17 mouse cellular contexts compared by ENCODE assay signal in the genomic region with DNA sequence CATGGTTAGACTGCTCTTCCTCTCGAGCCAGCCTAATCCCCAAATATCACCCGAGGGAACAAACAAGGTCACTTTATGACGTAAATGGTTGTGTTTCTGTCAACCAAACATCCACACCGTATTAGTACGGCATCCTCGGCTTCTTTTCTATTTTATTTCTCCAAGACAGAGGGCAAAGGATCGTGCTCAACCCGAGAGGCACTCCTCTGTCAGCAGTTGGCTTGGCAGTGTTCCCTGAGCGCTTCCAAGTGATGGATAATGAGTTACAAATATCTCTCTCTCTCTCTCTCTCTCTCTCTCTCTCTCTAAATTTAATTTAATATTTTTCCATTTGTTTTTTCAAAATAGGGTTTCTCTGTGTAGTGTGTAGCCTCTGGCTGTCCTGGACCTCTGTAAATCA. TPM values are rescaled to one million over a fixed set of nuclear protein-coding genes. Genes with fewer than 3 reads are reported as not detected.
DNase-seq lines count a peak whose midpoint lies in the region; ATAC-seq lines count a peak whose summit lies in the region.
"Had no signal": no experiment of that assay in that cellular context is flagged by ENCODE, and none has a peak within 500 bp of the region (broad histone marks: within the 10 kb centered on the region; RNA-seq: fewer than 3 reads in every experiment).

No protein-coding gene starts in this region.

- H3K4me3 ChIP-seq in embryonic facial prominence, embryonic 14.5 days (ENCODE audit: low read depth, low read length), result no peak overlapping the region
- H3K4me3 ChIP-seq in embryonic facial prominence, embryonic 10.5 days, result no peak overlapping the region
- H3K4me3 ChIP-seq in lung, embryonic 15.5 days, result no peak overlapping the region
- H3K4me3 ChIP-seq: forebrain, embryonic 12.5 days; hindbrain, embryonic 12.5 days; limb, embryonic 12.5 days; liver, embryonic 13.5 days; midbrain, embryonic 12.5 days had no signal

- H3K9ac ChIP-seq in embryonic facial prominence, embryonic 14.5 days (ENCODE audit: low read depth, low read length), result no peak overlapping the region
- H3K9ac ChIP-seq in lung, embryonic 15.5 days, result no peak overlapping the region
- H3K9ac ChIP-seq: forebrain, embryonic 12.5 days; hindbrain, embryonic 12.5 days; limb, embryonic 12.5 days; liver, embryonic 13.5 days; midbrain, embryonic 12.5 days had no signal

- ATAC-seq in embryonic facial prominence, embryonic 14.5 days (ENCODE audit: low read depth), result no peak
- ATAC-seq in lung, embryonic 15.5 days (ENCODE audit: borderline replicate concordance, extremely low read depth, low FRiP score, low TSS enrichment), result no peak; the same call in 1 of the 2 replicates

- H3K4me1 ChIP-seq in embryonic facial prominence, embryonic 14.5 days (ENCODE audit: control insufficient read depth, insufficient read depth, low read length), result no peaks in the 10 kb centered on the region
- H3K4me1 ChIP-seq in embryonic facial prominence, embryonic 10.5 days, result peaks cover 21% of the 10 kb centered on the region
- H3K4me1 ChIP-seq in lung, embryonic 15.5 days, result peaks cover 13% of the 10 kb centered on the region; the same call in 1 of the 2 replicates

- DNase-seq in embryonic facial prominence, embryonic 14.5 days (ENCODE audit: low spot score), result peak; percentile 12
- DNase-seq in embryonic facial prominence, embryonic 10.5 days (ENCODE audit: low spot score), result no peak
- DNase-seq in lung, postnatal 25 days (ENCODE audit: low spot score), result no peak
- peak; percentile 63 for DNase-seq in kidney, postnatal 10 days
- peak; percentile 23 for DNase-seq in lung, postnatal 14 days
- DNase-seq in right cerebral cortex, postnatal 14 days, result no peak
- no peak for DNase-seq in thymus, postnatal 10 days (ENCODE audit: low spot score in 2 of 2)
- DNase-seq: adrenal gland, adult 2 months; B cell, adult 2 months; cerebellum, adult 11-12 months; liver, embryonic 13.5 days had no signal

- no peaks in the 10 kb centered on the region for H3K27me3 ChIP-seq in embryonic facial prominence, embryonic 14.5 days (replicated peaks; ENCODE audit: control insufficient read depth, insufficient read depth, low read length)
- no peaks in the 10 kb centered on the region for H3K27me3 ChIP-seq in embryonic facial prominence, embryonic 10.5 days (replicated peaks; ENCODE audit: low read depth, poor library complexity, severe bottlenecking)
- H3K27me3 ChIP-seq in lung, embryonic 15.5 days, result no peaks in the 10 kb centered on the region
- H3K27me3 ChIP-seq: forebrain, embryonic 12.5 days; hindbrain, embryonic 12.5 days; limb, embryonic 12.5 days; liver, embryonic 13.5 days; midbrain, embryonic 12.5 days had no signal

- WGBS in embryonic facial prominence, embryonic 14.5 days, result 63% methylated on average over 9 of the region's 9 CpGs
- 82% methylated on average over 9 of the region's 9 CpGs for WGBS in embryonic facial prominence, embryonic 10.5 days
- 44% methylated on average over 9 of the region's 9 CpGs for WGBS in lung, embryonic 15.5 days

- H3K9me3 ChIP-seq in embryonic facial prominence, embryonic 14.5 days (ENCODE audit: control insufficient read depth, low read length), result no peaks in the 10 kb centered on the region
- H3K9me3 ChIP-seq in embryonic facial prominence, embryonic 10.5 days, result no peaks in the 10 kb centered on the region
- H3K9me3 ChIP-seq in lung, embryonic 15.5 days, result no peaks in the 10 kb centered on the region
- H3K9me3 ChIP-seq: forebrain, embryonic 12.5 days; hindbrain, embryonic 12.5 days; limb, embryonic 12.5 days; liver, embryonic 13.5 days; midbrain, embryonic 12.5 days had no signal

- H3K4me2 ChIP-seq in embryonic facial prominence, embryonic 14.5 days (ENCODE audit: low read depth, low read length), result no peak overlapping the region
- H3K4me2 ChIP-seq in lung, embryonic 15.5 days, result peak overlapping the region; percentile 20; the same call in 1 of the 2 replicates
- H3K4me2 ChIP-seq: forebrain, embryonic 12.5 days; heart, embryonic 11.5 days; hindbrain, embryonic 12.5 days; limb, embryonic 12.5 days; liver, embryonic 13.5 days; midbrain, embryonic 12.5 days had no signal

- no peaks in the 10 kb centered on the region for H3K36me3 ChIP-seq in embryonic facial prominence, embryonic 14.5 days (ENCODE audit: control insufficient read depth, insufficient read depth, low read length)
- no peaks in the 10 kb centered on the region for H3K36me3 ChIP-seq in embryonic facial prominence, embryonic 10.5 days (replicated peaks)
- no peaks in the 10 kb centered on the region for H3K36me3 ChIP-seq in lung, embryonic 15.5 days
- H3K36me3 ChIP-seq: forebrain, embryonic 12.5 days; hindbrain, embryonic 12.5 days; limb, embryonic 12.5 days; liver, embryonic 13.5 days; midbrain, embryonic 12.5 days had no signal

- no peak overlapping the region for H3K27ac ChIP-seq in embryonic facial prominence, embryonic 14.5 days (replicated peaks; ENCODE audit: low read depth, low read length)
- no peak overlapping the region for H3K27ac ChIP-seq in embryonic facial prominence, embryonic 10.5 days (replicated peaks)
- H3K27ac ChIP-seq in lung, embryonic 15.5 days, result 0 out of 2 replicates have a peak overlapping the region, but pooled peaks have one; percentile 15
- H3K27ac ChIP-seq: forebrain, embryonic 12.5 days; hindbrain, embryonic 12.5 days; limb, embryonic 12.5 days; liver, embryonic 13.5 days; midbrain, embryonic 12.5 days had no signal

RNA-seq across cellular contexts. Expression of gene Sirt5, which starts 2.9 kb away (rescaled TPM):
- polyA plus RNA-seq in embryonic facial prominence, embryonic 14.5 days (2014; fragmentation: Nextera tagmentation; extraction: Ambion mirVana), result 14.8 and 18.2 TPM in 2 replicates
- 31.4 and 32.1 TPM in 2 replicates for polyA plus RNA-seq in embryonic facial prominence, embryonic 10.5 days (2016; fragmentation: Nextera tagmentation; extraction: Ambion mirVana)
- 21.7 and 22.5 TPM in 2 replicates for polyA plus RNA-seq in lung, embryonic 15.5 days (2015; fragmentation: Nextera tagmentation; extraction: Ambion mirVana)

RNA-seq across cellular contexts. Expression of gene Nol7, which starts 35.8 kb away (rescaled TPM):
- 137 and 145 TPM in 2 replicates for polyA plus RNA-seq in embryonic facial prominence, embryonic 14.5 days (2014; fragmentation: Nextera tagmentation; extraction: Ambion mirVana)
- polyA plus RNA-seq in embryonic facial prominence, embryonic 10.5 days (2016; fragmentation: Nextera tagmentation; extraction: Ambion mirVana), result 126 and 129 TPM in 2 replicates
- polyA plus RNA-seq in lung, embryonic 15.5 days (2015; fragmentation: Nextera tagmentation; extraction: Ambion mirVana), result 137 and 145 TPM in 2 replicates

RNA-seq across cellular contexts. Expression of gene Gfod1, which starts 58.4 kb away (rescaled TPM):
- polyA plus RNA-seq in embryonic facial prominence, embryonic 14.5 days (2014; fragmentation: Nextera tagmentation; extraction: Ambion mirVana), result 1.2 and 1.8 TPM in 2 replicates
- 0.10 and 0.40 TPM in 2 replicates for polyA plus RNA-seq in embryonic facial prominence, embryonic 10.5 days (2016; fragmentation: Nextera tagmentation; extraction: Ambion mirVana)
- polyA plus RNA-seq in lung, embryonic 15.5 days (2015; fragmentation: Nextera tagmentation; extraction: Ambion mirVana), result 0.66 and 0.76 TPM in 2 replicates

Comparison
In these comparisons a context has a peak if more than half of its experiments do, and no peak if none do; other contexts are left out.
1. DNase-seq: peak in embryonic facial prominence, embryonic 14.5 days (single experiment), kidney, postnatal 10 days (single experiment) and lung, postnatal 14 days (single experiment); none in embryonic facial prominence, embryonic 10.5 days (single experiment), lung, postnatal 25 days (single experiment), right cerebral cortex, postnatal 14 days (single experiment) and thymus, postnatal 10 days (0 of 2).